Mouse (Mus musculus) megakaryocyte progenitor cell, adult 5-6 weeks (primary cell): ENCODE measurements around the gene Ccr1. TPM values are rescaled to one million over a fixed set of nuclear protein-coding genes. Genes with fewer than 3 reads are reported as not detected.

Source experiments
- ATAC-seq: replicated peaks from 2 replicates; pipeline ENCODE4 v1.8.0; 2016; ENCODE audit warnings: mild to moderate bottlenecking, moderate TSS enrichment, inconsistent platforms; ENCODE audit not compliant: poor library complexity
- total RNA-seq, 2 experiments: library from RNA; stranded (forward) in 1 of 2; stranded (reverse) in 1 of 2; fragments of 157-497, 149-512 nt in 1 of 2; fragments of 200-1000 nt in 1 of 2; gene quantifications; 2 replicates each; pipeline versions ENCODE4 v1.2.3 to v1.2.4; 2015 to 2017

The Ccr1 gene
- total RNA-seq (2015) (4.5 and 5.1 TPM in 2 replicates), total RNA-seq (2017) (3.1 and 3.6 TPM in 2 replicates)

- ATAC-seq, result peak; percentile 75
Measured at GRCm38 (mm10) chr9:123968290-123968912, at the start of gene Ccr1. Ccr1 (minus strand) TSS chr9:123968692.

GRCm38 (mm10) chr9:124016048-124016447, 47.6 kb upstream of the Ccr1 start:
- ATAC-seq, result peak; percentile 78

GRCm38 (mm10) chr9:124014985-124015652, 46.6 kb upstream of the Ccr1 start:
- ATAC-seq, result peak; percentile 47; the same call in 1 of the 2 replicates

GRCm38 (mm10) chr9:124013270-124013669, 44.8 kb upstream of the Ccr1 start:
- ATAC-seq, result no peak

- peak; percentile 18; the same call in 1 of the 2 replicates for ATAC-seq
Measured at GRCm38 (mm10) chr9:124012691-124013090, 44.2 kb upstream of the Ccr1 start.

- ATAC-seq, result no peak
Measured at GRCm38 (mm10) chr9:123999784-124000183, 31.3 kb upstream of the Ccr1 start.

GRCm38 (mm10) chr9:123997719-123998118, 29.2 kb upstream of the Ccr1 start:
- ATAC-seq, result peak; percentile 78

- ATAC-seq, result peak; percentile 91
Measured at GRCm38 (mm10) chr9:123991312-123991906, 22.9 kb upstream of the Ccr1 start.

GRCm38 (mm10) chr9:123989671-123990070, 21.2 kb upstream of the Ccr1 start:
- no peak for ATAC-seq

- ATAC-seq, result peak; percentile 74
Measured at GRCm38 (mm10) chr9:123986217-123986616, 17.7 kb upstream of the Ccr1 start.

- peak; percentile 15 for ATAC-seq
Measured at GRCm38 (mm10) chr9:123984943-123985342, 16.5 kb upstream of the Ccr1 start.

- ATAC-seq, result no peak
Measured at GRCm38 (mm10) chr9:123982720-123983119, 14.2 kb upstream of the Ccr1 start.

GRCm38 (mm10) chr9:123981909-123982308, 13.4 kb upstream of the Ccr1 start:
- ATAC-seq, result peak; percentile 45

GRCm38 (mm10) chr9:123980858-123981475, 12.5 kb upstream of the Ccr1 start:
- peak; percentile 45 for ATAC-seq

- ATAC-seq, result no peak
Measured at GRCm38 (mm10) chr9:123978308-123978707, 9.8 kb upstream of the Ccr1 start, which contains the start of gene Ccr1l1. Ccr1l1 (minus strand) TSS chr9:123978408.

GRCm38 (mm10) chr9:123976876-123977663, 8.6 kb upstream of the Ccr1 start:
- ATAC-seq, result no peak

GRCm38 (mm10) chr9:123975630-123976029, 7.1 kb upstream of the Ccr1 start:
- no peak for ATAC-seq

GRCm38 (mm10) chr9:123966858-123967495, 1.5 kb downstream of the Ccr1 start:
- peak; percentile 60 for ATAC-seq

GRCm38 (mm10) chr9:123964776-123965175, 3.7 kb downstream of the Ccr1 start:
- peak; percentile 73 for ATAC-seq

- ATAC-seq, result no peak
Measured at GRCm38 (mm10) chr9:123960161-123960560, 8.3 kb downstream of the Ccr1 start.
